Mouse (Mus musculus) C2C12 (cell line): ENCODE results near the gene Lrrc36. TPM values are rescaled to one million over a fixed set of nuclear protein-coding genes. Genes with fewer than 3 reads are reported as not detected.

Experiments used
- H3K27me3 ChIP-seq: one replicate; pipeline ENCODE4 v1.6.1; 2011; ENCODE audit not compliant: control insufficient read depth, insufficient read depth, insufficient read length
- H3K36me3 ChIP-seq: one replicate; pipeline ENCODE4 v1.6.1; 2011; ENCODE audit not compliant: control insufficient read depth, insufficient read depth
- H3K4me3 ChIP-seq: one replicate; pipeline ENCODE4 v1.5.1; 2011; ENCODE audit warnings: mild to moderate bottlenecking, control low read depth; ENCODE audit not compliant: poor library complexity, insufficient read depth, severe bottlenecking
- H3K79me2 ChIP-seq: one replicate; pipeline ENCODE4 v1.6.1; 2011; ENCODE audit not compliant: control insufficient read depth, insufficient read depth
- H3K79me3 ChIP-seq: one replicate; pipeline ENCODE4 v1.6.1; 2011; ENCODE audit warnings: low read depth, control low read depth
- H3ac ChIP-seq: one replicate; pipeline ENCODE3; 2011; ENCODE audit warnings: low read depth; ENCODE audit not compliant: control insufficient read depth, insufficient read length
- CEBPB ChIP-seq: IDR thresholded peaks from one replicate; pipeline ENCODE4 v1.6.1; 2011; ENCODE audit warnings: low read depth, mild to moderate bottlenecking, control low read depth, moderate library complexity
- CTCF ChIP-seq: IDR thresholded peaks from one replicate; pipeline ENCODE4 v1.5.1; 2011; ENCODE audit not compliant: control insufficient read depth, insufficient read depth, insufficient read length
- FOSL1 ChIP-seq: IDR thresholded peaks from one replicate; pipeline ENCODE4 v1.8.0; 2011; ENCODE audit warnings: mild to moderate bottlenecking, low read length; ENCODE audit not compliant: poor library complexity, insufficient read depth, severe bottlenecking
- MAX ChIP-seq: IDR thresholded peaks from one replicate; pipeline ENCODE4 v1.6.1; 2011; ENCODE audit warnings: mild to moderate bottlenecking, control low read depth
- MYOD1 ChIP-seq: IDR thresholded peaks from one replicate; pipeline ENCODE4 v1.6.1; 2011; ENCODE audit warnings: low read depth; ENCODE audit not compliant: control insufficient read depth, insufficient read length
- MYOG ChIP-seq: IDR thresholded peaks from one replicate; pipeline ENCODE4 v1.6.1; 2011; ENCODE audit not compliant: control insufficient read depth, insufficient read length; ENCODE audit errors: extremely low read depth
- USF1 ChIP-seq: IDR thresholded peaks from one replicate; pipeline ENCODE4 v1.6.1; 2011; ENCODE audit warnings: low read depth, mild to moderate bottlenecking, control low read depth, moderate library complexity
- polyA plus RNA-seq: library from polyadenylated mRNA; unstranded; fragments of >200 nt; fragmentation: generic; extraction: Trizol; gene quantifications from one replicate; pipeline ENCODE4 v1.2.1, GENCODE M21; 2012; ENCODE audit warnings: missing spikeins

Gene Lrrc36
- polyA plus RNA-seq, 1 experiment = not detected

GRCm38 (mm10) chr8:105433021-105433420, 19.6 kb downstream of the Lrrc36 start:
- H3K36me3 ChIP-seq = no peaks in the 10 kb centered on the region
- peaks cover 22% of the 10 kb centered on the region for H3K27me3 ChIP-seq
- H3K4me3 ChIP-seq = no peak overlapping the region
- H3K79me3 ChIP-seq = no peaks in the 10 kb centered on the region
- H3K79me2 ChIP-seq = no peaks in the 10 kb centered on the region
- TF ChIP-seq USF1 = no peak
- no peak for TF ChIP-seq MYOG
- TF ChIP-seq MYOD1 = no peak
- H3ac ChIP-seq = no peak overlapping the region

- Histone ChIP-seq H3ac (no peak overlapping the region), H3K36me3 (no peaks in the 10 kb centered on the region), H3K79me2 (no peaks in the 10 kb centered on the region), H3K79me3 (no peaks in the 10 kb centered on the region), H3K4me3 (no peak overlapping the region), H3K27me3 (peaks cover 17% of the 10 kb centered on the region)
- TF ChIP-seq MYOG = no peak
- no peak for TF ChIP-seq CEBPB
- no peak for TF ChIP-seq MAX
Observed at GRCm38 (mm10) chr8:105433511-105433910, 20.1 kb downstream of the Lrrc36 start.

- Histone ChIP-seq H3K36me3 (no peaks in the 10 kb centered on the region), H3ac (no peak overlapping the region), H3K27me3 (peaks cover 14% of the 10 kb centered on the region), H3K79me2 (no peaks in the 10 kb centered on the region), H3K4me3 (no peak overlapping the region), H3K79me3 (no peaks in the 10 kb centered on the region)
- no peak for TF ChIP-seq USF1
- TF ChIP-seq CTCF = no peak
- TF ChIP-seq MYOD1 = no peak
- TF ChIP-seq CEBPB = no peak
- no peak for TF ChIP-seq MYOG
- TF ChIP-seq FOSL1 = no peak
- TF ChIP-seq MAX = no peak
Observed at GRCm38 (mm10) chr8:105434136-105434535, 20.8 kb downstream of the Lrrc36 start.

- Histone ChIP-seq H3K4me3 (no peak overlapping the region), H3ac (no peak overlapping the region), H3K79me2 (no peaks in the 10 kb centered on the region), H3K79me3 (no peaks in the 10 kb centered on the region), H3K36me3 (no peaks in the 10 kb centered on the region), H3K27me3 (peaks cover 8% of the 10 kb centered on the region)
- no peak for TF ChIP-seq MYOD1
- no peak for TF ChIP-seq CEBPB
- no peak for TF ChIP-seq MAX
- no peak for TF ChIP-seq CTCF
- TF ChIP-seq FOSL1 = no peak
- no peak for TF ChIP-seq MYOG
- TF ChIP-seq USF1 = no peak
Observed at GRCm38 (mm10) chr8:105436218-105436617, 22.8 kb downstream of the Lrrc36 start.

- Histone ChIP-seq H3ac (no peak overlapping the region), H3K27me3 (peaks cover 4% of the 10 kb centered on the region), H3K4me3 (no peak overlapping the region), H3K79me3 (no peaks in the 10 kb centered on the region), H3K79me2 (no peaks in the 10 kb centered on the region), H3K36me3 (no peaks in the 10 kb centered on the region)
- TF ChIP-seq MYOD1 (no peak), CTCF (no peak), MAX (no peak), USF1 (no peak), MYOG (no peak), FOSL1 (no peak), CEBPB (no peak)
Observed at GRCm38 (mm10) chr8:105437078-105437748, 23.8 kb downstream of the Lrrc36 start.

GRCm38 (mm10) chr8:105438865-105439264, 25.5 kb downstream of the Lrrc36 start:
- Histone ChIP-seq H3ac (no peak overlapping the region), H3K4me3 (no peak overlapping the region), H3K27me3 (no peaks in the 10 kb centered on the region), H3K79me2 (no peaks in the 10 kb centered on the region), H3K79me3 (no peaks in the 10 kb centered on the region), H3K36me3 (no peaks in the 10 kb centered on the region)
- TF ChIP-seq MYOG (no peak), CTCF (peak; percentile 30), USF1 (no peak)
